Mouse (Mus musculus): ENCODE results near the gene Olfr6. TPM values are rescaled to one million over a fixed set of nuclear protein-coding genes. Genes with fewer than 3 reads are reported as not detected.
"Not testable (repeated sequence)": the region's sequence is repeated elsewhere in the genome, so short reads cannot be mapped to it uniquely, and the experiment has no call there.

Gene Olfr6
- not detected in 2 replicates for polyA plus RNA-seq (2014; fragmentation: Nextera tagmentation; extraction: Ambion mirVana)

DNA sequence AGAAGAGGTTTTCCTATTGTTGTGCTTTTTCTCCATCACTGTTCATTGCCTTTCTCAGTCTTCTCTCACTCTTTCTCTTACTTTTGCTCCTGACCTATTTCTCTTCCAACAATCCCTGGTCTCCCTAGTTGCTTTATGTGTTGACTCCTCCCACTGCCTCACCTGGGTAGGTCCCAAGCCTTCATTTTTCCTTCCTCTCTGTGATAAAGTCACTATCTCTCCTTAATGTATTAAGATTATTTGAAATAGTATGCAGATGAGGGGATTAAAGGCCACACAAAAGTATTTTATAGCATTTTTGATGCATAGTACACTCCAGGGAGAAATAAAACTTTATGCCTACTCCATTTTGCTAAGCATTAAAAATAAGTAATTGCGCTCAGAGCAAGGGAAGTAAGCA, at the start of gene Olfr6:
Gene Olfr6, minus strand, starts transcription at position 101 of the 400 bp plus-strand sequence.
- no peak within 1 kb of the TSS for H3K4me2 ChIP-seq (replicated peaks; ENCODE audit: low read depth, low read length)
- no peak within 1 kb of the TSS for H3K27ac ChIP-seq (ENCODE audit: low read length)
- H3K36me3 ChIP-seq (ENCODE audit: control insufficient read depth, insufficient read depth, low read length), result no peaks in the 10 kb centered on the region
- WGBS, result 81% methylated on average over 1 of the region's 1 CpGs
- H3K4me1 ChIP-seq (ENCODE audit: control insufficient read depth, insufficient read depth, low read length), result no peaks in the 10 kb centered on the region
- no peak for ATAC-seq (ENCODE audit: insufficient number of reproducible peaks, insufficient read depth, low FRiP score, low read depth)
- no peak within 1 kb of the TSS for H3K4me3 ChIP-seq (ENCODE audit: low read depth, low read length)
- H3K9me3 ChIP-seq (ENCODE audit: control insufficient read depth, low read depth, low read length), result no peaks in the 10 kb centered on the region
- no peak within 1 kb of the TSS for H3K9ac ChIP-seq (replicated peaks; ENCODE audit: low read depth, low read length)
- no peaks in the 10 kb centered on the region for H3K27me3 ChIP-seq (ENCODE audit: control insufficient read depth, insufficient read depth, low read length)

DNA sequence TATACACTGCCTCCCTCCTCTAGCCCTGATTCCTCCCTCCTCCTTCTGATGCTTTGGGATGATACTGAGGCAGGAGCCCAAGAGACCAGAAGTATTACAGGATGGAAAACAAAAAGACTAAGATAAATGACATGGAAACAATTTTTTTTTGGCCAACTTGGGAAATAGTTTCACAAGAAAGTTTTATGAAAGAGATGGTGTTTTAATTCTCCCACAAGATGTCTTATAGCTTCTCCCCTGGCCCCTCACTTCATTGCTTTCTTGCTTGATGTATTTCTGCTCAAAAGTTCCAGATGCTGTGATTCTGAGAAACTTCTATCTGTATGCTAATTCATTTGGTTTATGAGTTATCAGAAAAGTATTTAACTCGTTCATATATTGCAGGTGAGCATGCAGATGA, 42.2 kb upstream of the Olfr6 start, which contains the start of gene Olfr2:
Gene Olfr2, minus strand, starts transcription at position 101 of the 400 bp plus-strand sequence.
- 40% methylated on average over 1 of the region's 1 CpGs for WGBS
- Histone ChIP-seq H3K9me3 (ENCODE audit: control insufficient read depth, low read depth, low read length) (no peaks in the 10 kb centered on the region), H3K4me3 (ENCODE audit: low read depth, low read length) (no peak within 1 kb of the TSS), H3K4me1 (ENCODE audit: control insufficient read depth, insufficient read depth, low read length) (no peaks in the 10 kb centered on the region), H3K4me2 (replicated peaks; ENCODE audit: low read depth, low read length) (no peak within 1 kb of the TSS), H3K27me3 (ENCODE audit: control insufficient read depth, insufficient read depth, low read length) (no peaks in the 10 kb centered on the region), H3K9ac (replicated peaks; ENCODE audit: low read depth, low read length) (no peak within 1 kb of the TSS), H3K27ac (ENCODE audit: low read length) (no peak within 1 kb of the TSS), H3K36me3 (ENCODE audit: control insufficient read depth, insufficient read depth, low read length) (no peaks in the 10 kb centered on the region)
- ATAC-seq (ENCODE audit: insufficient number of reproducible peaks, insufficient read depth, low FRiP score, low read depth), result no peak

DNA sequence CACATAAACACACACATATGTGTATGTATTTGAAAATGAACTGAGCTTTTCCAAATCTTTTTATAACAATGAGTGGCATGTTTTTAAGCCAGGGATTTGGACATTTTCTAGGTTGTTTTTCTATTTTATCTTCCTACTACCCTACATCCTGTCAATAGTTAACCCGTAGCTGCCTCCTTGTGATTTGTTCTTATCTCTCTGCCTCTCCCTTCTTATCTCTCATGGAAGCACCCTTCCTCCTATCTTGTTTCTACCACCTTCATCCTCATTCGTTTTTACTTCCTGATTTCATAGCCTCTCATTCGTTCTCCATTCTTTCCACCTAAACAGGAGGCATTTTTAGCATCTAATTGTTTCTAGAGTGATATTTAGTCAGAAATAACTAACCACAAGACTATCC, 40.4 kb upstream of the Olfr6 start:
- H3K27ac ChIP-seq (ENCODE audit: low read length), result no peak overlapping the region
- ATAC-seq (ENCODE audit: insufficient number of reproducible peaks, insufficient read depth, low FRiP score, low read depth), result no peak
- no peak overlapping the region for H3K4me2 ChIP-seq (replicated peaks; ENCODE audit: low read depth, low read length)
- H3K4me3 ChIP-seq (ENCODE audit: low read depth, low read length), result no peak overlapping the region
- WGBS, result 47% methylated on average over 3 of the region's 3 CpGs
- no peaks in the 10 kb centered on the region for H3K4me1 ChIP-seq (ENCODE audit: control insufficient read depth, insufficient read depth, low read length)
- no peak overlapping the region for H3K9ac ChIP-seq (replicated peaks; ENCODE audit: low read depth, low read length)
- no peaks in the 10 kb centered on the region for H3K9me3 ChIP-seq (ENCODE audit: control insufficient read depth, low read depth, low read length)
- no peaks in the 10 kb centered on the region for H3K36me3 ChIP-seq (ENCODE audit: control insufficient read depth, insufficient read depth, low read length)
- no peaks in the 10 kb centered on the region for H3K27me3 ChIP-seq (ENCODE audit: control insufficient read depth, insufficient read depth, low read length)

DNA sequence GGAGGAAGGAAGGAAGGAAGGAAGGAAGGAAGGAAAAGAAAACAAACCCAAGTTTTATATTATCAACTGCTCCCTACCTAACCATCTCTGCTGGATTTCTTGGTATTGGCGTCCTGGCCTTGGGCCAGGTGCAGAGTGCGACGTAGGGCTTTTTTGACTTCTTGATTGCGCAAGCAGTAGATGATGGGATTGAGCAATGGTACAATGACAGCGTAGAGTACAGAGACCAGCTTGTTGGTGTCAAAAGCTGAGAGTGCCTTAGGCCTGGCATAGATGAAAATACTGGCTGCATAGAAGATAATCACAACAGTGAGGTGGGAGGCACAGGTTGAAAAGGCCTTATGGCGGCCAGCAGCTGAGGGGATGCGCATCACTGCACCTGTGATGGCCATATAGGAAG, 37.1 kb upstream of the Olfr6 start:
- no peaks in the 10 kb centered on the region for H3K36me3 ChIP-seq (ENCODE audit: control insufficient read depth, insufficient read depth, low read length)
- WGBS, result 89% methylated on average over 7 of the region's 7 CpGs
- no peak overlapping the region for H3K9ac ChIP-seq (replicated peaks; ENCODE audit: low read depth, low read length)
- H3K4me2 ChIP-seq (replicated peaks; ENCODE audit: low read depth, low read length), result no peak overlapping the region
- no peaks in the 10 kb centered on the region for H3K9me3 ChIP-seq (ENCODE audit: control insufficient read depth, low read depth, low read length)
- no peak overlapping the region for H3K27ac ChIP-seq (ENCODE audit: low read length)
- no peaks in the 10 kb centered on the region for H3K27me3 ChIP-seq (ENCODE audit: control insufficient read depth, insufficient read depth, low read length)
- no peak overlapping the region for H3K4me3 ChIP-seq (ENCODE audit: low read depth, low read length)
- no peaks in the 10 kb centered on the region for H3K4me1 ChIP-seq (ENCODE audit: control insufficient read depth, insufficient read depth, low read length)
- no peak for ATAC-seq (ENCODE audit: insufficient number of reproducible peaks, insufficient read depth, low FRiP score, low read depth)

DNA sequence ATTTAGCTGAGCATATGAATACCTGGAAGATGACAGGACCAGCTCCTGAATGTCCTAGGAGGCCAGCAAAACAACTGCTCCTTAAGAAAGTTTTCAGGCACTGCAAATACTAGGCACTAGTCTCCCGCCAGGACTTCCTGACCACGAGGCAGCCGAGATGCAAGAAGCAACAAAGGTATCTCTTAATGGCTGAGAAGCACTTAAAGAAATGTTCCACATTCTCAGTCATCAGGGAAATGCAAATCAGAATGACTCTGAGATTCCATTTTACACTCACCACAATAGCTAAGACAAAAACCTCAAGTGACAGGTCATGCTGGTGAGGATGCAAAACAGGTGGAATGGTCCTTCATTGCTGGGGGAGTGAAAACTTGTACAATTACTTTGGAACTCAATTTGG, 21.5 kb upstream of the Olfr6 start:
- Histone ChIP-seq H3K27ac (ENCODE audit: low read length) (no peak overlapping the region), H3K4me2 (replicated peaks; ENCODE audit: low read depth, low read length) (no peak overlapping the region), H3K4me3 (ENCODE audit: low read depth, low read length) (no peak overlapping the region), H3K9me3 (ENCODE audit: control insufficient read depth, low read depth, low read length) (no peaks in the 10 kb centered on the region), H3K36me3 (ENCODE audit: control insufficient read depth, insufficient read depth, low read length) (no peaks in the 10 kb centered on the region), H3K9ac (replicated peaks; ENCODE audit: low read depth, low read length) (no peak overlapping the region), H3K4me1 (ENCODE audit: control insufficient read depth, insufficient read depth, low read length) (no peaks in the 10 kb centered on the region), H3K27me3 (ENCODE audit: control insufficient read depth, insufficient read depth, low read length) (no peaks in the 10 kb centered on the region)
- no peak for ATAC-seq (ENCODE audit: insufficient number of reproducible peaks, insufficient read depth, low FRiP score, low read depth)
- 76% methylated on average over 3 of the region's 3 CpGs for WGBS

DNA sequence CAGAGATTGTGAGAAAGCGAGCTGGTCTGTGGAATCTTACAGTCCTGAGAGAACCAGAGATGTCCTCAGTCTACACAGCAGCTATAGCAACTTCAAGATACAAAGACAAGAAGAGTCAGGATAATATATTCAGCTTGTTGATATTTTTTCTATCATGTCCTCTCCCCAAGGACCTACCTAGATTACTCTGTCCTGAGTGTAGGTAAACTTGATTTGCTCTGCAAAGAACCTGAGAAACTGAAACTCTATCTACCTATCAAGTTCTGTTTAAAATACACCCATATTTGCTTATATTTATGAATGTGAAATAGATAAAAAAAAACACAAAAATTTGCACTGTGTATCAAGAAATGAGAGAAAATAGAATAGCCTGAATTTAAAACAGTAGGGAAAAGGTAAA, 11.6 kb upstream of the Olfr6 start, which contains the start of gene Olfr711:
Gene Olfr711, minus strand, starts transcription at position 101 of the 400 bp plus-strand sequence.
- no peak for ATAC-seq (ENCODE audit: insufficient number of reproducible peaks, insufficient read depth, low FRiP score, low read depth)
- H3K27me3 ChIP-seq (ENCODE audit: control insufficient read depth, insufficient read depth, low read length), result no peaks in the 10 kb centered on the region
- H3K9me3 ChIP-seq (ENCODE audit: control insufficient read depth, low read depth, low read length), result no peaks in the 10 kb centered on the region
- 57% methylated on average over 1 of the region's 1 CpGs for WGBS
- H3K36me3 ChIP-seq (ENCODE audit: control insufficient read depth, insufficient read depth, low read length), result no peaks in the 10 kb centered on the region
- H3K4me1 ChIP-seq (ENCODE audit: control insufficient read depth, insufficient read depth, low read length), result no peaks in the 10 kb centered on the region
- H3K27ac ChIP-seq (ENCODE audit: low read length), result no peak within 1 kb of the TSS
- H3K4me3 ChIP-seq (ENCODE audit: low read depth, low read length), result no peak within 1 kb of the TSS
- H3K9ac ChIP-seq (replicated peaks; ENCODE audit: low read depth, low read length), result no peak within 1 kb of the TSS
- H3K4me2 ChIP-seq (replicated peaks; ENCODE audit: low read depth, low read length), result no peak within 1 kb of the TSS

DNA sequence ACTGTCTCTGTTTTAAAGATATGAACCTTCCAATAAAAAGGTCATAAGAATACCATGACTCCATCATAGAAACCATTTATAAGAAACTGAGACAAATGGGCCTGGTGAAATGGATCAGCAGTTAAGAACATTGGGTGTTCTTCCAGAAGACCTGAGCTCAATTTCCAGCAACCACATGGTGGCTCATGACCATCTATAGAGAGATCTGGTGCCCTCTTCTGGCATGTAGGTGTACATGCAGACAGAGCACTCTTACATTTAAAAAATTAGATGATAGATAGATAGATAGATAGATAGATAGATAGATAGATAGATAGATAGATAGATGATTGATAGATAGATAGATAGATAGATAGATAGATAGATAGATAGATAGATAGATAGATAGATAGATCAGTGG, 3.8 kb upstream of the Olfr6 start:
- not testable (repeated sequence) for H3K4me1 ChIP-seq (ENCODE audit: control insufficient read depth, insufficient read depth, low read length); H3K9ac ChIP-seq (replicated peaks; ENCODE audit: low read depth, low read length); H3K4me2 ChIP-seq (replicated peaks; ENCODE audit: low read depth, low read length); H3K9me3 ChIP-seq (ENCODE audit: control insufficient read depth, low read depth, low read length); H3K36me3 ChIP-seq (ENCODE audit: control insufficient read depth, insufficient read depth, low read length); H3K27ac ChIP-seq (ENCODE audit: low read length); H3K4me3 ChIP-seq (ENCODE audit: low read depth, low read length); H3K27me3 ChIP-seq (ENCODE audit: control insufficient read depth, insufficient read depth, low read length); ATAC-seq (ENCODE audit: insufficient number of reproducible peaks, insufficient read depth, low FRiP score, low read depth)

DNA sequence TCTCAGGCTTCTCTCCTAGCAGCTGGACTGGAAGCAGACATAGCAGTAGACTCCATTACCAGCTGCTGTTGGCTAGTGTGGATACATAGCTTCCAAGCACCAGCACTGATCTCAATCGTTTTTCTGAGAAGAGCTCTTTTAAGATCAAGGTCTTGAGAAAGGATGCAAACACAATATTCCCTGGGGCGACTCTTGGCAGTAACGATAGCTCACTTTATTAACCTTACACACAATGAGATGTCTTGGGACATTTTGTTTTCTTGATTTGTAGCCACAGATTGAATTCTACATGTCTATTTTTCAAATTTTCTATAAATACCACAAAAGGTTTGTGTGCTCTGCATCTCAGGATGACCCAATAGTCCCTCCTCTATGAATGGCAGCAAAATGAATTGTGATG, 15.5 kb downstream of the Olfr6 start, which contains the start of gene Olfr710:
Gene Olfr710, minus strand, starts transcription at position 101 of the 400 bp plus-strand sequence.
- Histone ChIP-seq H3K9me3 (ENCODE audit: control insufficient read depth, low read depth, low read length) (no peaks in the 10 kb centered on the region), H3K4me2 (replicated peaks; ENCODE audit: low read depth, low read length) (no peak within 1 kb of the TSS), H3K27ac (ENCODE audit: low read length) (no peak within 1 kb of the TSS), H3K4me1 (ENCODE audit: control insufficient read depth, insufficient read depth, low read length) (no peaks in the 10 kb centered on the region), H3K36me3 (ENCODE audit: control insufficient read depth, insufficient read depth, low read length) (no peaks in the 10 kb centered on the region), H3K27me3 (ENCODE audit: control insufficient read depth, insufficient read depth, low read length) (no peaks in the 10 kb centered on the region), H3K4me3 (ENCODE audit: low read depth, low read length) (no peak within 1 kb of the TSS), H3K9ac (replicated peaks; ENCODE audit: low read depth, low read length) (no peak within 1 kb of the TSS)
- 79% methylated on average over 3 of the region's 3 CpGs for WGBS
- ATAC-seq (ENCODE audit: insufficient number of reproducible peaks, insufficient read depth, low FRiP score, low read depth), result no peak

DNA sequence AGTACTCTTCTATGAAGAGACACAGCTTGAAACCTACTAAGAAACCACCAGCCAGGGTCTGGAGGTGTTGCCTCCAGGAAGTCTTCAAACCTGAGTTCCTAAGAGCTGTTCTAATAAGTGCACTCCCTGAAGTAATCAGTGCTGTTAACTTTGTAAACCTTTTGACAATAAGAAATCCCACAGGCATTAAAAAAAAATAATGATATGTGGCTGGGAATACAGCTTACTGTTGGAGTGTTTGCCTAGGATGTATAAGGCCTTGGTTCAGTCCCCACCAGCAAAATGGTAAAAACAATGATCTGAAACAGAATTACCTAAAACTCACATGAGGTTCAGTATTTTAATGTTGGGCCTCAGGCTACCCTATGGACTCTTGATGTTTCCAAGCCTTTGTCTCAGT, 31.6 kb downstream of the Olfr6 start, which contains the start of gene Olfr709-ps1:
Gene Olfr709-ps1, minus strand, starts transcription at position 101 of the 400 bp plus-strand sequence.
- Histone ChIP-seq H3K9me3 (ENCODE audit: control insufficient read depth, low read depth, low read length) (no peaks in the 10 kb centered on the region), H3K27ac (ENCODE audit: low read length) (no peak within 1 kb of the TSS), H3K4me2 (replicated peaks; ENCODE audit: low read depth, low read length) (no peak within 1 kb of the TSS), H3K4me1 (ENCODE audit: control insufficient read depth, insufficient read depth, low read length) (no peaks in the 10 kb centered on the region), H3K9ac (replicated peaks; ENCODE audit: low read depth, low read length) (no peak within 1 kb of the TSS), H3K4me3 (ENCODE audit: low read depth, low read length) (no peak within 1 kb of the TSS), H3K36me3 (ENCODE audit: control insufficient read depth, insufficient read depth, low read length) (no peaks in the 10 kb centered on the region), H3K27me3 (ENCODE audit: control insufficient read depth, insufficient read depth, low read length) (no peaks in the 10 kb centered on the region)
- ATAC-seq (ENCODE audit: insufficient number of reproducible peaks, insufficient read depth, low FRiP score, low read depth), result no peak
